Mouse (Mus musculus) intestine, embryonic 15.5 days (tissue): ENCODE measurements around the gene Trmt61a. TPM values are rescaled to one million over a fixed set of nuclear protein-coding genes. Genes with fewer than 3 reads are reported as not detected.

Experiments
- ATAC-seq: fragments of 200-750 bp; cut with Nextera tagmentation; 2 replicates; pipeline ENCODE4 v1.8.0; 2017; ENCODE audit warnings: moderate TSS enrichment, moderate library complexity
- H3K27ac ChIP-seq: fragments of 300-500 bp; sonication (generic); 2 replicates; pipeline ENCODE4 v1.5.1; 2015; ENCODE audit warnings: mild to moderate bottlenecking, inconsistent platforms
- H3K27me3 ChIP-seq: fragments of 300-500 bp; sonication (generic); replicated peaks from 2 replicates; pipeline ENCODE4 v1.6.1; 2015; ENCODE audit warnings: inconsistent platforms
- H3K36me3 ChIP-seq: fragments of 300-500 bp; sonication (generic); 2 replicates; pipeline ENCODE4 v1.6.1; 2015; ENCODE audit warnings: inconsistent platforms
- H3K4me1 ChIP-seq: fragments of 300-500 bp; sonication (generic); replicated peaks from 2 replicates; pipeline ENCODE4 v1.6.1; 2015; ENCODE audit warnings: inconsistent platforms
- H3K4me2 ChIP-seq: fragments of 300-500 bp; sonication (generic); replicated peaks from 2 replicates; pipeline ENCODE4 v1.6.1; 2015; ENCODE audit warnings: mild to moderate bottlenecking, inconsistent platforms
- H3K4me3 ChIP-seq: fragments of 300-500 bp; sonication (generic); replicated peaks from 2 replicates; pipeline ENCODE4 v1.5.1; 2015; ENCODE audit warnings: inconsistent platforms
- H3K9ac ChIP-seq: fragments of 300-500 bp; sonication (generic); 2 replicates; pipeline ENCODE4 v1.6.1; 2015; ENCODE audit warnings: inconsistent platforms
- H3K9me3 ChIP-seq: fragments of 300-500 bp; sonication (generic); 2 replicates; pipeline ENCODE4 v1.6.1; 2016; ENCODE audit warnings: inconsistent platforms
- WGBS: fragments of 180-500 bp; shearing (Covaris S2); methylation state at CpG from one replicate; pipeline ENCODE4 v1.1.7; 2015; 5-methylcytosine and 5-hydroxymethylcytosine counted together
- polyA plus RNA-seq: library from polyadenylated mRNA; unstranded; fragments of >200 nt; fragmentation: Nextera tagmentation; extraction: Ambion mirVana; gene quantifications from 2 replicates; pipeline ENCODE4 v1.2.1, GENCODE M21; 2015

Gene Trmt61a
- polyA plus RNA-seq, 1 experiment from 2014 or later = 12.6 TPM

DNA sequence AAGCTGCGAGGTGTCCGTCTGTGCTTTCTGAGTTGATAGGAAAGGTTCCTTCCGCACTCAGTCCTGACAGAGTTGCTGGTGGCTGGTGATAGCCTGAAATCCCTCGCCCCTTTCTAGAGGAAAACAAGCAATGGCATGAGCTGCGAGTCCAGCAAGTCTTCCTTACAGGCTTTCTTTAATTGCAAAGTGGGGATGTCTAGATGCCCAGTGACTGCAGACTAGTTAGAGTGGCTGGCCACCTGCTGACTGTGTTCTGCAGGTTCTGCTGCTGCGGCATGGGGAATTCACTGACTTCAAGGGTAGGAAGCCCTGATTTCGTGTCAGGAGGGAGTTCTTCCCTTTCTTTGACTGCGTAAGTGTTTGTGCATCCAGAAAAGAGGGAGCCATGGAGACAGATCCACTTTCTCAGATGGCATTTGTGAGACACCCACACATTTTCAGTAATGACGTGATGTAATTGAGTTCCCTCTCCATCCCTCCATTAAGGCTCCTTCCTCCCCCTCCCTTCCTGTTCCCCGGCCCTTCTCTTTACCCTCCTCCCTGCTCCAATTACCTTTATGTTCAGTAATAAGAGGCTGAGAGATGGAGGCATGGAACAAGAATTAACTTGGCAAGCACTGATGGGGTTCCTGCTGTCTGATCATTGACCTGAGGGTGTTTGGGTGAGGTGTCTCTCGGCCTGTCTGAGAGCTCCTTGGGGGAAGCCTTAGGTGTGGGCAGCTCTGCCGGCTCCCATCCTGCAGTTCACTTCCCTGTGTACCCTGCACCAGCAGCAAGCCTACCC is 47.6 kb downstream of the Trmt61a start:
- H3K4me3 ChIP-seq = no peak overlapping the region
- peak overlapping the region; percentile 18; the same call in 1 of the 2 replicates for H3K9ac ChIP-seq
- H3K4me2 ChIP-seq = no peak overlapping the region
- no peaks in the 10 kb centered on the region for H3K9me3 ChIP-seq
- 0 out of 2 replicates have a peak, but pooled peaks cover 5% of the 10 kb centered on the region for H3K36me3 ChIP-seq
- peak overlapping the region; percentile 27; the same call in 1 of the 2 replicates for H3K27ac ChIP-seq
- ATAC-seq = no peak
- no peaks in the 10 kb centered on the region for H3K27me3 ChIP-seq
- peaks cover 4% of the 10 kb centered on the region; the same call in 1 of the 2 replicates for H3K4me1 ChIP-seq
- WGBS = 73% methylated on average over 12 of the region's 12 CpGs

DNA sequence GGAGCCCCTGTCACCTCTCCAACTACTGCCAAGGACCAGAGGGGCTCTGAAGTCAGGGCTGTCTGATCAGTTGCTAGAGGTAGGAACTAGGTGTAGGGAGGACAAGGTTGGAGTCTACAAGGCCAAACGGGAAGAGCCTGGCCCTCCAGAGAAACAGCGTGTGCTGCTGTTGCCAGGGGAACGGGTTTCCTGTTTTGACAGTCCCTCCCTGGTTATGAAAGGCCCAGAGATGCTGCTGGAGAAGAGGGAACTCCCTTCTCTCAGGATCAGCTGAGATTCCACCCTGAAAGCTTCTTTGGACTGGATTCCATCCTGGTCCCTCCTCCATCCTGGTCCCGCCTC is 48.2 kb downstream of the Trmt61a start:
- H3K9me3 ChIP-seq = no peaks in the 10 kb centered on the region

GRCm38 (mm10) chr12:111727956-111728355 is 50.1 kb downstream of the Trmt61a start:
- Histone ChIP-seq H3K36me3 (0 out of 2 replicates have a peak, but pooled peaks cover 5% of the 10 kb centered on the region), H3K27ac (no peak overlapping the region), H3K4me2 (no peak overlapping the region), H3K9ac (no peak overlapping the region), H3K9me3 (no peaks in the 10 kb centered on the region), H3K4me3 (no peak overlapping the region), H3K4me1 (peaks cover 15% of the 10 kb centered on the region; the same call in 1 of the 2 replicates), H3K27me3 (no peaks in the 10 kb centered on the region)
- 61% methylated on average over 1 of the region's 1 CpGs for WGBS
- ATAC-seq = no peak

More for the DNA sequence above, 48.2 kb downstream of the Trmt61a start:
- H3K4me2 ChIP-seq = no peak overlapping the region
- no peaks in the 10 kb centered on the region for H3K27me3 ChIP-seq
- no peak overlapping the region for H3K4me3 ChIP-seq
- 0 out of 2 replicates have a peak overlapping the region, but pooled peaks have one; percentile 19 for H3K27ac ChIP-seq
- H3K36me3 ChIP-seq = 0 out of 2 replicates have a peak, but pooled peaks cover 5% of the 10 kb centered on the region
- peak overlapping the region; percentile 18; the same call in 1 of the 2 replicates for H3K9ac ChIP-seq
- no peak; the same call in 1 of the 2 replicates for ATAC-seq
- WGBS = 58% methylated on average over 4 of the region's 4 CpGs
- peaks cover 4% of the 10 kb centered on the region; the same call in 1 of the 2 replicates for H3K4me1 ChIP-seq

DNA sequence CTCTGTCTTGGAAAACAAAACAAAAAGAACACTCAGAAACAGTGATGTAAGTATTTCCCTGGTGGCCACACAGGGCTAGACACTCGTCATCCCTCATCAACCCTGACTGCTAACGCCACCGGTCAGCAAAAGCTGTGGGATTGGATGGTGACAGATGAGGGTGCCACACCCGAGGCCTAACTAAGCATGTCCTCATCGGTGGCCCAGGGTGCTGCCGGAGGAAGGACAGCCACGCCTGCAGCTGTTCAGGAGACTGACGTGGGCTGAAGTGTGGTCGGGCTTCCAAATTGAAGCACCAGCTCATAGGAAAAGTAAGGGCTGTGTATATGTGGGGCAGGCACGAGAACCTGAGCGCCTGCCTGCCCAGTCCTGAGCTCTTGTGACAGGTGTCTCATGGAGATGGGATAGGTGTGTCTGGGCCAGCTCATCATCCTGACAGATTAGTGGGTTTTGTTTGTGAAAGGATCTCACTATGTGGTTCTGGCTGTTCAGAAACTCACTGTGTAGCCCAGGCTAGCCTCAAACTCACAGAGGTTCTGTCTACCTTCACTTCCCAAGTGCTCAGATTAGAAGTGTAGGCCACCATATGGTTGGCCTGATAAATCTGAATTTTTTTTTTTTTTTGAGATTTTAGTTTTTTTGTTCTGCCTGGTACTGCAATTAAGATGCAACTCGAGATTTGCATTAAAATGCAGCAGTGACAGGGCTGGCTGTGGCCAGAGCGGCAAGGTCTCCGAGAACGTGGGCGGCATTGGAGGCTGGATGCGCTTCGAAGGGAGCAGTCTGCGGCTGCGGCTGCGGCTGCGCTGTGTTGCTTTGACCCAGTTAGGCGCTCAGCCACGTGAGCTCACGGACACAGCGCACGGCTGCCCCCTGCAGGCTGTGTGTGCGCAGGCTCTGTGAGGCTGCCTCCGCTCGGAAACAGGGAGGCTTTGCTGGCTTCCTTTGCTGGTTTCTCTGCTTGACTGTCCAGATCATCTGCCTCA is 54.2 kb downstream of the Trmt61a start:
- Histone ChIP-seq H3K27me3 (no peaks in the 10 kb centered on the region), H3K4me1 (peaks cover 11% of the 10 kb centered on the region; the same call in 1 of the 2 replicates), H3K9ac (no peak overlapping the region), H3K36me3 (0 out of 2 replicates have a peak, but pooled peaks cover 3% of the 10 kb centered on the region), H3K4me3 (no peak overlapping the region), H3K9me3 (no peaks in the 10 kb centered on the region), H3K27ac (no peak overlapping the region), H3K4me2 (peak overlapping the region; percentile 44)
- 33% methylated on average over 30 of the region's 30 CpGs for WGBS
- peak; percentile 94 for ATAC-seq

DNA sequence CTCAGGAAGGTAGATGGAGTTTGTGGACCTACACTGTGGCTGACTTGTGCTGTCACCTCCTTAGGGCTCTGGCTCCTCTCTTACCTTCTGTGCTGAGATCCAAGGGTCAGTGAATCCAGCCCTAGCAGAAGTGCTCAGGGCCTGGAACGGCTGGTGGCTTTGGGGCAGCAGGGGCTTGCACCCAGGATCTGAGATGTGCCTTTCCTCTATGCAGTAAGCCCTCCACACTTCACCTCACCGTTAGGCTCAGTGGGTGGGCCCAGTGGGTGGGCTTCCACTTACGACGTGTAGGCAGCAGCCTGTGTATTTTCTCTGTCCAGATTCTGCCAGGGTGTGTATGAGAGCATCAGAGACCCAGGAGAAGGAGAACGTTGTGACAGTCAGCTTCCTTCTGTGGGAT is 55.0 kb downstream of the Trmt61a start:
- Histone ChIP-seq H3K27me3 (no peaks in the 10 kb centered on the region), H3K4me3 (no peak overlapping the region), H3K4me1 (peaks cover 11% of the 10 kb centered on the region; the same call in 1 of the 2 replicates), H3K4me2 (no peak overlapping the region), H3K9me3 (no peaks in the 10 kb centered on the region), H3K36me3 (no peaks in the 10 kb centered on the region), H3K27ac (no peak overlapping the region), H3K9ac (peak overlapping the region; percentile 32; the same call in 1 of the 2 replicates)
- peak; percentile 44; the same call in 1 of the 2 replicates for ATAC-seq
- WGBS = 56% methylated on average over 5 of the region's 5 CpGs

Other genes with a start within 250 kb of the Trmt61a start
- gene Tnfaip2, start 235.6 kb upstream of the Trmt61a start, polyA plus RNA-seq = 4.9 and 5.7 TPM in 2 replicates
- 17.7 and 19.9 TPM in 2 replicates for gene Gm266, start 192.3 kb upstream of the Trmt61a start, polyA plus RNA-seq
- 574 and 692 TPM in 2 replicates for gene Eif5, start 140.1 kb upstream of the Trmt61a start, polyA plus RNA-seq
- gene Mark3, start 103.6 kb upstream of the Trmt61a start, polyA plus RNA-seq = 22.4 and 30.5 TPM in 2 replicates
- gene Ckb, start 5.8 kb upstream of the Trmt61a start, polyA plus RNA-seq = 765 and 774 TPM in 2 replicates
- 46.7 and 48.7 TPM in 2 replicates for gene Bag5, start 35.2 kb downstream of the Trmt61a start, polyA plus RNA-seq
- 50.1 and 51.8 TPM in 2 replicates for gene Apopt1, start 35.2 kb downstream of the Trmt61a start, polyA plus RNA-seq
- 91.1 and 92.1 TPM in 2 replicates for gene Klc1, start 80.7 kb downstream of the Trmt61a start, polyA plus RNA-seq
- gene Xrcc3, start 135.8 kb downstream of the Trmt61a start, polyA plus RNA-seq = 8.9 and 9.9 TPM in 2 replicates
- 183 and 191 TPM in 2 replicates for gene Zfyve21, start 136.1 kb downstream of the Trmt61a start, polyA plus RNA-seq
- gene Ppp1r13b, start 230.0 kb downstream of the Trmt61a start, polyA plus RNA-seq = 19.8 and 21.7 TPM in 2 replicates